Mouse (Mus musculus): ENCODE data around the gene Dhrs7.

Dhrs7 gene

GRCm38 (mm10) chr12:72654698-72655097 is 10.0 kb downstream of the Dhrs7 start:
- peak; percentile 82 to 90 for DNase-seq

DNA sequence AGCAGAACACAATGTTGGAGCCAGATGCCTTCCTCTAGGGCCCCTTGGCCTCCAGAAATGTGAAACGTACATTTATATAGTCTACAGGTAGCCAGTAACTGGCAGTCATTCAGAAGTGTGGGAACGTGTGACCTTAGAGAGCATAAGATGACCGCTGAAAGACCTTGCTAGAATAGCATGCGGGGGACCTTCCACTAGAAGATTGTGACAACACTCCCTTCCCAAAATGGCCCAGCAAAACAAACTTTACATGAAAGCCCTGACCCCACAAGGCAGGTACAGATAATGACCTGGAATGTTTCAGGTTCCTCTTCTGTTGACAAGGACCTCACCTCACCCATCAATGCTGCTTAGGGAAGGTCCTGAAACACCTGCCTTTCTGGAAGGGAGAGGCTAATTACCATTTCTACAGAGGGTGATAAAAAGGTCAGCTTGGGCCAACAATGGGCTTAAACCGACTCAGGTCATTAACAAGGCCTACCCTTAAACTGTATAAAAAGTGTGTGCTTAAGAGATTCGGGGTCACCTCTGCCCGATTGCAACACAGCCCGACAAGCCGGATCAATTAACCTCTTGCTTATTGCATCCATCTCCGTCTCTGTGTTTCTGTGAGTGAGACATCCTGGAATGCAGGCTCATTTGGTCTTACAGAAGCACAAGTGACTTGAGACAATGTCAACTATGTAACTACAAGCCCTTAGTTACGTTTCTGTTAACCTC is 14.9 kb downstream of the Dhrs7 start, which contains the start of gene Gm4756:
Gene Gm4756 (minus strand): TSS at position 51 of the 720 bp plus-strand sequence.
- DNase-seq, result no peak

DNA sequence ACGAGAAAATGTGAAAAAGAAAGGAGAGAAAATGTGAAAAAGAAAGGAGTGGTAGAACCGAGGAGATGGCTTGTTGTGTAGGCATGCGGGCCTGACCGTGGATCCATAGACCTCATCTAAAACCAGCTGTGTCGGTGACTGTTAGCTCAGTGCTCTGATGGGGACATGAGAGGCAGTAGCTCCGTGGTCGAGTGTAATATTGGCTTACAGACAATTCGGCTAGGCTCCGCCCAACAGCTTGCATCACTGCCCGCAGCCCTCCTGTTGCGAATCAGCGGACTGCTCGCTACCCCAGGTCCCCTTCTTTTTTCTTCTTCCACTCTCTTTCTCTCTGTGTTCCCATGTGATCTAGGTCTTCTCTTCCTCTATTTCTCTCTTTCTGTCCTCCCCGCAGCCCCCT is 15.8 kb downstream of the Dhrs7 start:
- no peak for DNase-seq

DNA sequence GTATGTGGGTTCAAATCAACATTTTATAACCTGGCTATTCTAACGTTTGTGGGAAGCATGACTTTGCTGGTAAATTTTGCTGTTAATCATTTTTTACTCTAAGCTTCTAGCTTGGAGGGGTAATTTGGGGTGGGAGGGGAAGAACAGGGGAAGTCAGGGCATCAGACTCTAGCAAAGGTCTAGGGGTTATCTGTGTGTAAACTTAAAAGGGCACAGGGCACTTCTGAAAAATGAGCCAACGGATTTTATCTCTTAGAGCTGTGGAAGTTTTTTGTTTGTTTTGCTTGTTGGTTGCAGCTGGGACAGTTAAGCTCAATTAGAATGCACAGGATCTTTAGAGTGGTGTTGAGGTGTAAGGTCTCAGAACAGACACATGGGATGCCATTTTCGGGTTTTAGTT is 26.7 kb downstream of the Dhrs7 start:
- no peak for DNase-seq

GRCm38 (mm10) chr12:72628751-72629150 is 36.0 kb downstream of the Dhrs7 start:
- DNase-seq, result no peak

DNA sequence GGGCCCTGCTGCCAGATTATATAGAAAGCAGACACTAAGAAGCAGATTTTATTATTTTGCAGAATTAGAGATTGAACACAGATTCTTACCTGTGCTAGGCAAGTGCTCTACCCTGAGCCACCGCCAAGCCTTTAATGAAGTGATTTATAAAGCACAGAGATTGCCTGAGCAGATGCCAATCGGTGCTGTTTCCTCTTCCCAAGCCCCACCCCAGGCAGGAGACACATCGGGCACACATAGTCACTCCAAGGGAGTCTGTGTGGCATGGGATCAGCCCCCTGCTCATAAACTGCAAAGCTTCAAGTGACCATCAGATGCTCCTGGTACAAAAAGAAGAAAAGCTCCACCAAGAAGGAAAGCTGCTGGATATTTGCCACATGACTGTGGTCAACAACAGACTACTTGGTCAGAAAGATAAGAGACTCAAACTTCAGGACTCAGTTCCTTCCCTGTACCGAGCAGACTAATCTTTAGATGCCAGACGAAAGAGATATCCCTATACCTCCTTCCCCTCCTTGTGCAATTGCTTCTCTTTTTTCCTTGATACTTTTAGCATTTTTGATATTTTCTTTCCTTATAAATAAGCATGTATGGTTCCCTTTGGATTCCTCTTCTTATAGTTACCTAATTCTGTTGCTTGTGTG is 41.7 kb downstream of the Dhrs7 start:
- DNase-seq, result no peak

- DNase-seq, result no peak
Observed at GRCm38 (mm10) chr12:72621441-72621840, 43.3 kb downstream of the Dhrs7 start.

DNA sequence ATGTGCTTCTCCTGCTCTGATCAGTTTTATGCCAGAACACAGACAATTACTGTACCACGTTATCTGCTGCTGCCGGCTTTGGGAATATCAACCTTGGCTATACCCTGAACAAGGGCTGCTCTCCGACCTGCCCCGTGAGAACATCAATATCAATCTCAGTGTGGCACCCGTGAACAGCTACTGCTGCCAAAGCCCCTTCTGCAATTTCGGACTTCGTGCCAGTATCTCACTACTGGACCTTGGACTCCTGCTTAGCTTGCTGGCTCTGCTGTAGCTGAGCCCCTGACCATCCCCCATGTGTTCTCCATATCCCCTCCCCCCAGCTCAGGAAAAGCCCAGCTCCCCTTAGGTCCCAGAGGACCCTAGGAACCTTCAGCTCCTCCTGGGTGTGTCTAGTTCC is 43.9 kb downstream of the Dhrs7 start:
- peak; percentile 5 to 18 for DNase-seq

GRCm38 (mm10) chr12:72612053-72612452 is 52.7 kb downstream of the Dhrs7 start:
- no peak for DNase-seq
